Mouse (Mus musculus) midbrain, embryonic 11.5 days (tissue): Measurements from ENCODE around the gene Nacc2. TPM values are rescaled to one million over a fixed set of nuclear protein-coding genes. Genes with fewer than 3 reads are reported as not detected.

ENCODE experiments used
- ATAC-seq: fragments of 200-750 bp; cut with Nextera tagmentation; 2 replicates; pipeline ENCODE4 v1.8.0; 2017; ENCODE audit warnings: moderate TSS enrichment, moderate library complexity; ENCODE audit not compliant: low FRiP score
- DNase-seq: peaks from one replicate; pipeline ENCODE4 v3.0.0; 2015; ENCODE audit warnings: low spot score; ENCODE audit errors: missing footprints
- H3K27ac ChIP-seq: fragments of 300-500 bp; sonication (generic); 2 replicates; pipeline ENCODE4 v1.5.1; 2014; ENCODE audit warnings: low read depth, low read length
- H3K27me3 ChIP-seq: fragments of 300-500 bp; sonication (generic); 2 replicates; pipeline ENCODE4 v1.6.1; 2014; ENCODE audit warnings: mild to moderate bottlenecking, low read length, moderate library complexity, mixed read lengths; ENCODE audit not compliant: control insufficient read depth, insufficient read depth
- H3K36me3 ChIP-seq: fragments of 300-500 bp; sonication (generic); 2 replicates; pipeline ENCODE4 v1.6.1; 2014; ENCODE audit warnings: mild to moderate bottlenecking, low read length, moderate library complexity, mixed read lengths; ENCODE audit not compliant: control insufficient read depth, insufficient read depth
- H3K4me1 ChIP-seq: fragments of 300-500 bp; sonication (generic); 2 replicates; pipeline ENCODE4 v1.6.1; 2014; ENCODE audit warnings: low read length; ENCODE audit not compliant: control insufficient read depth, insufficient read depth
- H3K4me2 ChIP-seq: fragments of 300-500 bp; sonication (generic); 2 replicates; pipeline ENCODE4 v1.6.1; 2014; ENCODE audit warnings: mild to moderate bottlenecking, moderate library complexity
- H3K4me3 ChIP-seq: fragments of 300-500 bp; sonication (generic); 2 replicates; pipeline ENCODE4 v1.5.1; 2014; ENCODE audit warnings: low read depth, low read length
- H3K9ac ChIP-seq: fragments of 300-500 bp; sonication (generic); 2 replicates; pipeline ENCODE4 v1.6.1; 2014; ENCODE audit warnings: low read length
- H3K9me3 ChIP-seq: fragments of 300-500 bp; sonication (generic); 2 replicates; pipeline ENCODE4 v1.6.1; 2016; ENCODE audit warnings: low read length; ENCODE audit not compliant: control insufficient read depth
- WGBS: fragments of 180-500 bp; shearing (Covaris S2); extraction: QIAGEN DNeasy Blood & Tissue Kit; methylation state at CpG from one replicate; pipeline ENCODE4 v1.1.7; 2014; 5-methylcytosine and 5-hydroxymethylcytosine counted together
- polyA plus RNA-seq: library from polyadenylated mRNA; unstranded; fragments of >200 nt; fragmentation: Nextera tagmentation; extraction: Ambion mirVana; gene quantifications from 2 replicates; pipeline ENCODE4 v1.2.1, GENCODE M21; 2014

Gene Nacc2
- polyA plus RNA-seq, 1 experiment from 2014 or later: 4.0 TPM

GRCm38 (mm10) chr2:26140903-26141302 is 17.9 kb upstream of the Nacc2 start:
- peak overlapping the region; percentile 75 for H3K4me3 ChIP-seq
- H3K9ac ChIP-seq: peak overlapping the region; percentile 70
- ATAC-seq (peak; percentile 11; the same call in 1 of the 2 replicates), DNase-seq (no peak)
- H3K27me3 ChIP-seq: no peaks in the 10 kb centered on the region
- H3K9me3 ChIP-seq: no peaks in the 10 kb centered on the region
- H3K4me1 ChIP-seq: peaks cover 16% of the 10 kb centered on the region
- H3K4me2 ChIP-seq: peak overlapping the region; percentile 97
- WGBS: 17% methylated on average over 6 of the region's 6 CpGs
- no peaks in the 10 kb centered on the region for H3K36me3 ChIP-seq
- H3K27ac ChIP-seq: peak overlapping the region; percentile 91; the same call in 1 of the 2 replicates

- WGBS: under 1% methylated on average over 59 of the region's 60 CpGs
- H3K9ac ChIP-seq: peak overlapping the region; percentile 88
- peak overlapping the region; percentile 91 for H3K27ac ChIP-seq
- H3K36me3 ChIP-seq: no peaks in the 10 kb centered on the region
- H3K4me2 ChIP-seq: peak overlapping the region; percentile 97
- peaks cover 16% of the 10 kb centered on the region for H3K4me1 ChIP-seq
- DNase-seq: peak; percentile 100
- H3K4me3 ChIP-seq: peak overlapping the region; percentile 75
- ATAC-seq: peak; percentile 92
- H3K9me3 ChIP-seq: no peaks in the 10 kb centered on the region
- H3K27me3 ChIP-seq: no peaks in the 10 kb centered on the region
These were observed 17.3 kb upstream of the Nacc2 start for GRCm38 (mm10) chr2:26140292-26140819.

- DNase-seq (peak; percentile 98), ATAC-seq (peak; percentile 84)
- H3K9ac ChIP-seq: peak overlapping the region; percentile 88
- no peaks in the 10 kb centered on the region for H3K9me3 ChIP-seq
- no peaks in the 10 kb centered on the region for H3K27me3 ChIP-seq
- WGBS: 1% methylated on average over 60 of the region's 60 CpGs
- H3K27ac ChIP-seq: peak overlapping the region; percentile 91
- H3K4me2 ChIP-seq: peak overlapping the region; percentile 97
- H3K4me3 ChIP-seq: peak overlapping the region; percentile 75
- H3K36me3 ChIP-seq: no peaks in the 10 kb centered on the region
- H3K4me1 ChIP-seq: peaks cover 16% of the 10 kb centered on the region
These were observed 16.7 kb upstream of the Nacc2 start for GRCm38 (mm10) chr2:26139545-26140206.

GRCm38 (mm10) chr2:26139034-26139544 is 16.1 kb upstream of the Nacc2 start:
- DNase-seq (no peak), ATAC-seq (no peak)
- 52% methylated on average over 7 of the region's 7 CpGs for WGBS
- H3K27ac ChIP-seq: peak overlapping the region; percentile 91
- H3K4me3 ChIP-seq: peak overlapping the region; percentile 75
- peak overlapping the region; percentile 97 for H3K4me2 ChIP-seq
- H3K9ac ChIP-seq: peak overlapping the region; percentile 88
- H3K4me1 ChIP-seq: peaks cover 16% of the 10 kb centered on the region
- no peaks in the 10 kb centered on the region for H3K27me3 ChIP-seq
- no peaks in the 10 kb centered on the region for H3K9me3 ChIP-seq
- H3K36me3 ChIP-seq: no peaks in the 10 kb centered on the region

DNA sequence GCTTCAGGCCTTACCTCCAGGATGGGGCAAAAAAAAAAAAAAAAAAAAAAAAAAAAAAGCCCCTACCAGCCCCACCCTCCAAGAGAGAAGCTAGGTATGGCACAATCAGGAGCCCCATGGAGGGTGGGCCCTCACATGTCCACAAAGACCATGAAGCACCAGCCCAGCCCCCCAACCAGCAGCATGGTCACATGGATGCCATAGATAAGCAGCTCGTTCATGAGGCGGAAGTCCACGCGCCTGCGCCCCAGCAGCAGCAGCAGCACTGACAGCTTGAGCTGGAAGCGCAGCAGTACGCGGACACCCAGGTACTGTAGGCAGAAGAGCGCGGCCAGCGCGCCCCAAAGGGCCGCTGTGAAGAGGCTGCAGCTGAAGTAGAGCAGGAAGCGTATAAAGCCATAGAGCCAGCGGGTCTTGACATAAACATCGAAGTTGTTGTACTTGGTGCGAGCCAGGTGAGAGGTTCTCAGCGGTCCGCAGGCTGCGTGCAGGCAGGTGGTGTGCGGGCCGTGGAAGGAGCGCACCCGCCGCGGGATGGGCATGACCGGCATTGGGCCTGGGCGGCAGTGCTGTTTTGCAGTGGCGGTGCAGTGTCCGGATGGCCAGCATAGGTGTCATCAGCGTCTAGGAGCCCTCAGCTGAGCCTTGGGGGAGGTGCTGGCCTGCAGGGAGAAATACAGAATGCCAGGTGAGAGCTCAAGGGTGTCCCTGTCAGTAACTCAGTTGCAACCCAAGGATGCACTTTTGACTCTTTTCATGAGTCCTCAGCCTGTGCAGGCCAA is 15.4 kb upstream of the Nacc2 start:
- WGBS: 78% methylated on average over 31 of the region's 31 CpGs

GRCm38 (mm10) chr2:26134591-26134990 is 11.6 kb upstream of the Nacc2 start:
- H3K27me3 ChIP-seq: no peaks in the 10 kb centered on the region
- no peak overlapping the region for H3K9ac ChIP-seq
- 94% methylated on average over 2 of the region's 2 CpGs for WGBS
- H3K4me3 ChIP-seq: no peak overlapping the region
- no peak overlapping the region for H3K27ac ChIP-seq
- no peaks in the 10 kb centered on the region for H3K9me3 ChIP-seq
- H3K4me2 ChIP-seq: no peak overlapping the region
- no peaks in the 10 kb centered on the region for H3K36me3 ChIP-seq
- peaks cover 32% of the 10 kb centered on the region for H3K4me1 ChIP-seq
- ATAC-seq (no peak), DNase-seq (no peak)

More for the DNA sequence above, 15.4 kb upstream of the Nacc2 start:
- H3K27ac ChIP-seq: peak overlapping the region; percentile 91; the same call in 1 of the 2 replicates
- DNase-seq (no peak), ATAC-seq (no peak)
- peak overlapping the region; percentile 75; the same call in 1 of the 2 replicates for H3K4me3 ChIP-seq
- no peaks in the 10 kb centered on the region for H3K9me3 ChIP-seq
- H3K27me3 ChIP-seq: no peaks in the 10 kb centered on the region
- peaks cover 22% of the 10 kb centered on the region for H3K4me1 ChIP-seq
- peak overlapping the region; percentile 97 for H3K4me2 ChIP-seq
- peak overlapping the region; percentile 88 for H3K9ac ChIP-seq
- no peaks in the 10 kb centered on the region for H3K36me3 ChIP-seq

GRCm38 (mm10) chr2:26132628-26133551 is 9.9 kb upstream of the Nacc2 start:
- H3K27ac ChIP-seq: peak overlapping the region; percentile 91
- DNase-seq: peak; percentile 97
- H3K36me3 ChIP-seq: no peaks in the 10 kb centered on the region
- peaks cover 21% of the 10 kb centered on the region for H3K4me1 ChIP-seq
- H3K9me3 ChIP-seq: no peaks in the 10 kb centered on the region
- WGBS: 4% methylated on average over 25 of the region's 25 CpGs
- H3K4me3 ChIP-seq: peak overlapping the region; percentile 23
- H3K27me3 ChIP-seq: no peaks in the 10 kb centered on the region
- peak overlapping the region; percentile 60 for H3K4me2 ChIP-seq
- peak; percentile 84 for ATAC-seq
- H3K9ac ChIP-seq: peak overlapping the region; percentile 68

GRCm38 (mm10) chr2:26131327-26131726 is 8.3 kb upstream of the Nacc2 start:
- Histone ChIP-seq H3K27me3 (no peaks in the 10 kb centered on the region), H3K4me3 (no peak overlapping the region), H3K27ac (no peak overlapping the region), H3K9me3 (no peaks in the 10 kb centered on the region), H3K9ac (no peak overlapping the region), H3K4me2 (no peak overlapping the region), H3K4me1 (peaks cover 21% of the 10 kb centered on the region), H3K36me3 (no peaks in the 10 kb centered on the region)
- ATAC-seq (no peak), DNase-seq (no peak)
- WGBS: 87% methylated on average over 2 of the region's 2 CpGs
